Mouse (Mus musculus): ENCODE data around the gene Spocd1.
"Not testable (repeated sequence)": the region's sequence is repeated elsewhere in the genome, so short reads cannot be mapped to it uniquely, and the experiment has no call there.

Spocd1 gene

DNA sequence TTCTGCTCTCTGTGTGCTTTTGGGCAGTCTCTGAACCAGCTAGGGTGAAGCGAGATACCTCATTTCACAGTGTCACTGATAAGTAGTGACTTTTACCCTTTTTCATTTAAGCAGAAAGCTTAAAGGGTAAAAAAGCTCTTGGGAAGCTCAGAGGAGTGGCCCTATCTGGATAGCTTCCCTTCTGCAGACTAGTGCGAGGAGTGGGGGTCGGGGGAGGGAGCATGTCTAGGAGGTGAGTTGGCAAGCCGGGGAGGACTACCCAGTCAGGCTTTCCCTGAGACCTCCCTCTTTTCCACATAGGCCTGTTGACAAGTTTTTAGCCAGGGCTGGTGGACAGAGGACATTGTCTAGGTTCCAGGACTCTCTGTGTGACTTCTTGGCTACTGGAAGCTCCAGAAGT lies at the start of gene Spocd1:
TSS of gene Spocd1 (plus strand) at position 301 of the 400 bp plus-strand sequence.
- DNase-seq: no peak

DNA sequence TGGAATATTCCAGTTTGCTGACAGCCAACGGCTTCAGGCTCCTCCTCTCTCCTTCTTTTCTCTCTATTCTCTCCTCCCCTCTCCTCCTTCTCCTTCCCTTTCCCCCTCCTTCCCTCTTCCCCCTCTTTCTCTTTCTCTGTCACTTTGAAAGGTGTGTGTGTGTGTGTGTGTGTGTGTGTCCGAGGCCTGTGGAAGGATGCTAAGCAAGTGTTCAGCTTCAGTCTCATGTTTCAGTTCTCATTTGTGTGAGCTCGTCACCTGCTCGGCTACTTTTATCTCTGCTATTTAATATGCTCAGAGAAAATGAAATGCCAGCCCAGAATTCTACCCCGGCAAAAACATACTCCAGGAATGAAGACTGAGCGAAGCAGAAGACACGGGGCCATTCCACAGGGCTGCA lies 48.4 kb upstream of the Spocd1 start:
- no peak for DNase-seq

DNA sequence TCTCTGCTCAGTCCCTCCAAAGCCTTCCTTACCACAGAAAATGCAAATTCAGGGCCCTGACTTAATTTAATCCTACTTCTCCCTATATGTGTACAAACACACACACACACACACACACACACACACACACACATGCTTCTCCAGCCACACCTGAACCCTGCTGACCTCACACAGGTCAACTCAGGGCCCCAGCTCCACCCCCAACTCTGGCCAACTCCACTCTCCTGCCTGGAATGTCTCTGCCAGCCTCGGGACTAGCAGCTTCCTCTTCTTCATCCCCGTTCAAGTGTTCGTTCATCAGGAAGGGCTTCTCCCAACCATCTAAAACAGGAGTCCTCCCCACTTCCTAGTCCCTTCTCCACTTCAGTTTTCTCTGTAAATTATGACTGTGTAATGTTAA lies 47.4 kb upstream of the Spocd1 start:
- no peak for DNase-seq

DNA sequence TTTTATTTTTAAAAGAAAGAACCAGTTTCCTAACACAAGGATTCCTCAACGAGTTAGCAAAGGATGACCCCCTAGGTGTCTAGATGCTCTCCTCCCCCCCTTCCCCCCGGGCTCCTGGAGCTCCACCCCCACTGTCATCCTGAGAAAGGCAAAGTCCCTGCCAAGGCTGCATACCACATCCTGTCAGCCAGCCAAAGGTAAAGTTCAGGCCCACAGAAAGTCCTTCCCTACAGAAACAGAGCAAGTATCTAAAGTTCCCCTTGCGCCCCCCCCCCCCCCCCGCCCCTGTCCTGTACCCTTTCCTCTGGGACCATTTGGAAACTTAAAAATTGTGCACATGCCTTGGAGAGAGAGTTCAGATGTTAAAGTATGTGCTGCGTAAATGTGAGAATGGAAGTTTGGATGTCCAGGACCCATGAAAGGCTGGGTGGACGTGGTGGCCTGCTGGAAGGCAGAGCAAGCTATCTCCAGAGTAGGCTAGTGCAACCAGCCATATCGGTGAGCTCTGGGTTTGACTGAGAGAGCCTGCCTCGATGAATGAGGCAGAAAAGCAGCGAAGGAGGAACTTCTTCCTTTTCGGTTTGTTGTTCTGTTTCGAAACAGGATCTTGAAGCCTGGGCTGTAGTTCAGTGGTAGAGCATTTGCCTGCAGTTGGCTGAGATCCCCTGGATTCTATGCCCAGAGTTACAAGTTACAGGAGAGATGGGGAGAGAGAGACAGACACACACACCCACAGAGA lies 46.3 kb upstream of the Spocd1 start:
- DNase-seq: peak; percentile 43

DNA sequence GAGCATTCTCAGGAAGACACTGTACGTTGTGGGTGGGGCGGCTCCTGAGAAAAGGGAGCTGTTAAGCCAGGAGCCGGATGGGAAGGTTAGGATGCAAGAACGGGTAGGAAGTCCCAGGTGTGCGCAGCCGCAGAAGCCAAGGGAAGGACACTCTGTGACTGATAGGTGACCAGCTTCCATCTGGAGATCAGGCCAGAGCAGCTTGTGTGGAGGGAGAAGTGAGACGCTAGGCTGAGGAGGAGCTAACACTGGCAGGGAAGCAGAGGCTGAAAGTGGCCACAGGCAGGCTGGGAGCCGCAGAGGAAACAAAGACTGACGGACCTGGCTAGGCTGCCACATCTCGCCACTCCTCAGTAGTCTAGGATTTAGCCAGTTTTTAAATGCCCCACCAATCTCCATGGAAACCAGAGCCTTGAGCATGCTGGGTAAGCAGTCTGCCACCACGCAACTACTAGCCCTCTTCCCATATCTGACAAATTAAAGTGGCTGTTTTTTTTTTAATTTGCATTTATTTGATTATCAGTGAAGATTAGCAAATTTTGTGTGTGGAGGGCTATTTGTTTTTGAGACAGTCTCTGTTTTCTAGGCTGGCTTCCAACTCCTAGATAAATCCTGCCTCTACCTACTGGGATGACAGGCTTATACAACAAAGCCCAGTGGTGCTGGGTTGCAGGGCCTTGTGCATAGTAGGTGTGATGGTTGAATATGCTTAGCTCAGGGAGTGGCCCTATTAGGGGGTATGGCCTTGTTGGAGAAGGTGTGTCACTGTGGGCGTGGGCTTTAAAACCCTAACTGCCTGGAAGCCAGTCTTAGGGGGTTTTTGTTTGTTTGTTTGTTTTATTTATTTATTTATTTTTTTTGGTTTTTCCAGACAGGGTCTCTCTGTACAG lies 44.8 kb upstream of the Spocd1 start:
- DNase-seq: no peak

DNA sequence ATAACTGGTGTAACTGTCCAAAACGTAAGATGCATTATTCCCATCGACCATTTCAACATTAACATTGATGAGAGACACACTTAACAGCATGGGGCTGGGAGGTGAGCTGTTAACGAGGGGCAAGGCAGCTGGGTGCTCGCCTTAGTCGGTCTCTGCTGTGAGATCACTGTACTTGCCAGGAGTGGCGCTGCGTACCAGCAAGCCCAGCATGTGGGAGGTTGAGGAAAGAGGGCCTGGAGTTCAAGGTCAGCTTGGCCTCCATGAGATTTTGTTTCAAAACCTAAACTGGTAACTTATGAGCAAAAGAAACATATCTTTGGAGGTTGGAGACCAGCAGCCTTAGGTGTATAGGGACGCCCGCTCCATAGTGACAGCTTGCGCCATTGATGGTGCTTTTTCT lies 39.4 kb upstream of the Spocd1 start:
- DNase-seq: no peak

DNA sequence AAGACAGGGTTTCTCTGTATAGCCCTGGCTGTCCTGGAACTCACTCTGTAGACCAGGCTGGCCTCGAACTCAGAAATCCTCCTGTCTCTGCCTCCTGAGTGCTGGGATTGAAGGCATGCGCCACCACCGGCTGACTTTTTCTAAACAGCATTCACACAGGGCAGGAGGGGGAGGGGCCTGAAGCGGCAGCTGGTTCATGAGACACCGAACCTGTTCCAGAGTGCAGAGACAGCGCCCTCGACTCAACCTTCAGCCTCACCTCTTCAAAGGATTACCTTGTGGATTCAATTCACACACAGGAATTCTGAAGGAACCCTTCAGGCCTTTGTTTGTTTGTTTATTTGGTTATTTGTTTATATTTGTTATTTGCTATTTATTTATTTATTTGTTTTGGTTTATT lies 39.0 kb upstream of the Spocd1 start:
- no peak for DNase-seq

DNA sequence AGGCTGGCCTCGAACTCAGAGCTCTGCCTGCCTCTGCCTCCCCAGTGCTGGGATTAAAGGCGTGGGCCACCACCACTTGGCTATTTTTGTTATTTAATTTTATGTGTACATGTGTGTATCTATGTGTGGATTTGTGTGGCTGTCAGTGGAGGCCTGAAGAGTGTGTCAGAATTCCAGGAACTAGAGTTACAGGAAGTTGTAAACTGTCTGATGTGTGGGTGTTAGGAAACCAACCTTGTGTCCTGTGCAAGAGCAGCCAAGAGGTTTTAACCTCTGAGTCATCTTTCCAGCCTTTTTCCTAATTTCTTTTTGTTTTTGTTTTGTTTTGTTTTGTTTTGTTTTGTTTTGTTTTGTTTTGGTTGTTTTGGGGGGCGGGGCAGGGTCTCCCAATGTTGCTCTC lies 34.2 kb upstream of the Spocd1 start:
- DNase-seq: no peak

DNA sequence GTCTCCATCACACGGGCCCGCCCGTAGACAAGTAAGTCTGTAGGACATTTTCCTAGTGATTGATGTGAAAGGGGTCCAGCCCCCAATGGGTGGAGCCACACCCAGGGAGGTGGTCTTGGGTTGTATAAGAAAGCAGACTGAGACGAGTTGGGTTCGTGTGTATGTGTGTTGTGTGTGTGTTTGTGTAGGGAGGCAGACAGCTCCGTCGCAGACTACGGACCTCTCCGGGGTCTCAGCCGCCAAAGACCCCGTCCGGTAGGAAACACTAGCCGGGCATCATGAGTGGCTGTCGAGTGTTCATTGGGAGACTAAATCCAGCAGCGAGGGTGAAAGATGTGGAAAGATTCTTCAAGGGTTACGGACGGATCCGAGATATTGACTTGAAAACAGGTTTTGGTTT lies 30.2 kb upstream of the Spocd1 start:
- not testable (repeated sequence) for DNase-seq

DNA sequence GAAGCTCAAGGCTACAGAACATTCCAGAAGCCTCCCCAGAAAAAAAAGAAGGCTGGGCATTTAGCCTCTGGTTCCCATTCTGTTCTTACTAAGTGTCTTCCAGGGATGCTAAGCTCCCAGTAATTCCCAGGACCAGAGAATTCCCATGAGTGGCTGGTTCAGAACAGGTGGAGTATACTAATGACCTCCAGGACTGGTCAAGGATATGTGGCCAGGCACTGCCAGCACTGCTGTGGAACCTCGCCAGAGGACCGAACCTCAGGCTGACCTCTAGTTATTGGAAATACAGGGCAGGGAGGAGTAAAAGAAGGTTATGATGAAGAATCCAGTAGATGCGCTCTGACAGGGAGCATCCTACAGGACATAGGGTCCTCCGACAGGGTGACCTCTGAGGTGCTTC lies 26.7 kb upstream of the Spocd1 start:
- DNase-seq: no peak

DNA sequence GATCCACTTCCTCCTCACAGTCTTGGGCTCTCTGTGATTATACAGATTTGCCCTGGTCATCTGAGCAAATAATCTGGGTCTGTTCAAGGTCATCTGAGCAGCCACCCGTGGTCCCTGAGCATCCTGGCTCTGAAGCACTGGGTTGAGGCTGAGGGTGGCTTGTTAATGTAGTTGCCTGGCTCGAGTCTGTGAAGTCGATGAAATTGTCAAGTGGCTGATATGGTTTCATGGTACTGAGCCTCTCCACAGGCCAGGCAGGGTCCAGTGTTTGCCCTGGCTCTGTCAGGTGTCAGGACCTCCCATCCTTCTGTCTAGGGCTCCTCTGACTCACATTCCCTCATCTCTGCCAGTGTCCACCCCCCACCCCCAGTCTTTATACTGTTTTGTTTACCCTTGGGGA lies 25.5 kb upstream of the Spocd1 start:
- DNase-seq: no peak

DNA sequence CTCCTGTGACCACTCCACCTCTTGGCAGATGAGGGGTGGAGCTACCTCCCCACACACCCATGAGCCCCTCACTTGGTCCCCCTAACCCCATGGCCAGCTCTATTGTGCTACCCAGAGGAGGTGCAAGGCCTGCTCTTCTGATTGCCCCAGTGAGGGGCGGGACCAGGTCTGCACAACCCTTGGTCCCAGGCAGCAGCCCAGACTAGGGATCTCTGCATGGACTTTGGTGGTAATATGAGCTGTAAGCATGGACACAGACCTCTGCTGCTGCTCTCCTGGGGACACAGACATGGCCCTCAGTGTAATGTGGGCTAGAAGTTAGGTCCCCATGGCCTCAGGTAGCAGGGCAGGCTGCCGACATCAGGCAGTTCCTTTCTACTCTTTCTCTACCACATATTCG lies 24.0 kb upstream of the Spocd1 start:
- DNase-seq: no peak

DNA sequence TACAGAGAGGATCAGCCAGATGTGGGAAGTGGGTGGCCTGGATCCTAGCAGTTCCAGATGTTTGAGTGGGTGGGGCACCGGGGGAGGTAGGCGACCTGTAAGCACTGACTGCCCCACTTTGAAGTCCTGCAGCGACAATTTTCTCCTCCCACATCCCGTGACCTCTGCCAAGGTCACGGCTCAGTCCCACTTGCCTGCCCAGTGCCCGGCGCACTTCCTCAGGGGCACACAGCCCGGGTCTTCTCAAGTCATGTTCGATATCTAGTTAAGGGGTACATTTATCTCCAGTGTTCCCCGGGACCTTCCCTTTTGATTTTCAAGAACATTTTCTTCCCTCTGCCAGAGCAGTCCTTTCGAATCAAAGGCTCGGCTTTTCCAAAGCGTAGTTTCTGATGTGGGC lies 23.0 kb upstream of the Spocd1 start:
- DNase-seq: no peak

DNA sequence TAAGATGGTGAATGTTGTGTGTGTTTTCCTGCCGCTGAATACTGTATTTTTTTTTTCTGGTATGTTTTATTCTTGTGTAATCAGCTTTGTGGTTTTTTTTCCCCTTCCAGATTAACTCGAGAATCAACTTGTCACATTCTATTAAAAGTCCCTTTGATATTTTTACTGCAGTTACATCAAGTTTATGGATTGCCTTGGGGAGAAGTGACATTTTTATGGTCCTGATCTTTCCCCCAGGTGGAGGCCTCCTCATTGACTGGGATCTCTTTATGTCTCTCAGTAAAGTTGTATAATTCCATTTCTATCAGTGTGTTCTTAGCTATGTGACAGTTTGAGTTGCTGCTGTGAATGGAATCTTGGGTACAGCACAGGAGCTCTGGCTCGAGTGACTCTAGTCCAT lies 20.2 kb upstream of the Spocd1 start:
- DNase-seq: no peak

DNA sequence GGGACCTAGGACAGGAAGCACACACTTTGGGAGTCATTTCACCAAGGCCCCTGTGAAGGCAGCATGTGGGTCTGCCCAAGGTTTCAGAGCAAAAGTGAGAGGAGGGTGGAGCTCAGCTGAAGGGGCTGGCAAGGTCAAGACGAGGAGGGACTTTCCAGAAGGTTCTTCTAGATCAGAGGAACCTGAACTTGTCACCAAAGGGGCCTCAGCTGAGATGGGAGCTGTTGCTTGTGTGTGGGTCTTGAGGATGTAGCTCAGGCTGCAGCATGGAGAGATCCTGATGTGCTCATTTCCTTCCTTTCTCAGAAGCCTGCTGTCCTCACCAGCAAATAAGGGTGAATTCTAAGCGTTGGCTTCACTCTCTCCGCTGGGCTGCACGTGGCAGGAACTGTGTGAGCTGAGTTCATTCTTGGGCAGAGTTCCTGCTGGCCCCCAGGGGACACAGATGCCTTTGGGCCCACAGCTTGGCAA lies 19.8 kb upstream of the Spocd1 start:
- DNase-seq: no peak

DNA sequence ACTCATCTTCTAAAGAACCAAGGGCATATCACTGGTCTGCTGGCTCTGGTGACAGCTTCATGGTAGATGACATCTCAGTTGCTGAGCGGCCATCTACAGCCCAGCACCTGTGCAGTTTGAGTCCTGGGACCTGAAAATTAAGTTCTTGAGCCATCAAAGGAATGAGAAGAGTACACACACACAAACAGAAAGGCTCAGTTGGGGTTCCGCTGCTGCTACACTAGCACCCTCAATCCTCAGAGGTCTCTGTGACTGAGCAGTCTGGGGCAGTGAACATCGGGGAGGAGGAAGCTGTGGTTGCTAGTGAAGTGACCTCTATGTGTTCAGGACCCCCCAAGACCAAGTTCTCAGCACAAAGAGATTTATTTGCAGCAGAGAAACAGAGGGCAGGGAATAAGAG lies 16.1 kb upstream of the Spocd1 start:
- no peak for DNase-seq

DNA sequence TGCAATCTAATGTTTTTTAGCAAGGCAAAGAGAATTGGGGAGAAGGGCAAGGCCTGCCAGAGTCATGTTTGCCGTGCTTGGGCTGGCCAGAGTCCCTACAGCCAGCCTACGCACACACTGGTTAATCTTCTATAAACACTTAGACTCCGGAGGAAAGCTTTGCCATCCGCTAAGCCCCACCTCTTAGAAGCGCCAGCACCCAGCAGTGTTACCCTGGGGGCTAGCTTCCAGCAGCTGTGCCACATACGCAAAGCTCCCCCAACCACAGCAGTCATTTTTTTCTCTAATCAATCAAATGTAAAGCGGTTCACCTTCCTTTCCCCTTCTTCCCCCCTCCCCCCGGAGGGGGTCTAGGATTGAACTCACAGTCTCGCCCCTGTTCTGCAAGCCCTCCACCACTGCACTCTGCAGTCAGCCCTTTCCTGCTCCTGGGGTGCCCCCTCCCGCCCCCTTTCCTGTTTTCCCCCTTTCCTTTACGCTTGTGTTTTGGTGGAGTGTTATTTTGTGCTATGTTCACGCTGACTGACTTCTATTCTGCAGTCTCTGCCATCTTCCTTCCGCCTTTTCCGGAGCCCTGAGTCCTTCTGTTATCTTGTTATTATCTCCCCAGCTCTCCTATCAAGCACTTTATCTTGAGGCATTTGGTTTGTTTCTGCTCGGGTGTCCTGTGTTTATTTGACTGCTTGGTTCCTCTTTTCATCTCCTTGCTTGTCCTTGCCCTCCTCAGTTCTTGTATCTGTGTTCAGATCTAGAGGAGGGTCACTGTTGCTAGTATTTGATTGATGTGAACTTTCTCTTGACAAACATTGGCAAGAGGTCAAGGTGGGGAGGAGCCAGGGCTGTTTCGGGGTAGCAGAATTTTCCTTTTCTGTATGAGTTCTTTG lies 15.0 kb upstream of the Spocd1 start:
- peak; percentile 29 for DNase-seq

DNA sequence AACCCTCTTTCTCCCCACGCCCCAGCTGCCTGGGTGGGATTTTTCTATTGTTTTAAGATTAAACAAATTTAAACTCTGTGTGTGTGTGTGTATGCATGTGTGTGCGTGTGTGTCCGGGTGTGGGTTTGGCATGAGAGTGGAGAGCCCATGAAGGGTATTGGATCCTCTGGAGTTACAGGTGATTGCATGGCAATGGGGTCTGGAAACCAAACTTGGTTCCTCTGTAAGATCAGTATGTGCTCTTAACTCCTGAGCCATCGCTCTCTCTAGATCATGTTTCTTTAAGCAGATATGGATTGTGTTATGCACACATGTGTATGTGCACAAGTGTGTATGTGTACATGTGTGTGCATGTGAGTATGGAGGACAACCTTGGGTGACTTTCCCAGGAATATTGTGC lies 14.4 kb upstream of the Spocd1 start:
- no peak for DNase-seq

DNA sequence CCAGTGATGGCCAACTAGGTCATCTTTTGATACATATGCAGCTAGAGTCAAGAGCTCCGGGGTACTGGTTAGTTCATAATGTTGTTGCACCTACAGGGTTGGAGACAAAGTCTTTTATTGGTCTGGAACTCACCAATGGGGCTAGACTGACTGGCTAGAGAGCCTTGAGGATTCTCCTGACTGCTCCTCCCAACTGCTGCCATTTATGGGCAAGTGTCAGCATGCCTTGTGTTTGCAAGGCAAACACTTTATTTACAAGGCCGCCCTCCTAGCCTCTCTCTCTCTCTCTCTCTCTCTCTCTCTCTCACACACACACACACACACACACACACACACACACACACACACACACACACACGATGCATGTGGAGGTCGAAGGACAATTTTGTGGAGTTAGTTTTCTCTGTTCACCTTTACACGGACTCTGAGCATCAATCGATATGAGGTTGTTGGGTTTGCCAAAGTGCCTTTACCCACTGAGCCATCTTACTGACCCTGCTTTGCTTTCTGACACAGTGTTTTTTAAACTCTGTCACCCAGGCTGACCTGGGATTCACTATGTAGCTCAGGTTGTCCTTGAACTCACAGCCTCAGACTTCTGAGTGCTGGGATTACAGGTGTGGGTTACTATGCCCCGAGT lies 13.6 kb upstream of the Spocd1 start:
- no peak for DNase-seq

DNA sequence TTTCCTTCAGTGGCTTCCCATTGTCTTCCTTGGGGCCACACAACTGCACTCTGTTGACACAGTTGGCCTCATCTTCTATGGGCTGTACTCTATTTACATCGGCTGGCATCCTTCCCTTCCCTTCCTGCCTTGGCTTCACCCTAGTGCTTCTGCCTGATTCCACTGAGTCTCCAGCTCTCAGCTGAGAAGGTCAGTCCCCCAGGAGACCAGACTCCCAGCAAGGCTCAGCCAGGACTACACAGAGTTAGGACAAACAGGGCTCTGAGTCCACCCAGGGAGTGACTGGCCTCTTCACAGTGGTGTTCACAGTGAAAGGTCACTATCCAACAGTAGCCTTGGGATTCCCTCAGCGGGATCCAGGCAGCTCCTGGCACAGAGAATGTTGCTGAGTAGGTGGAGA lies 12.9 kb upstream of the Spocd1 start:
- DNase-seq: no peak

DNA sequence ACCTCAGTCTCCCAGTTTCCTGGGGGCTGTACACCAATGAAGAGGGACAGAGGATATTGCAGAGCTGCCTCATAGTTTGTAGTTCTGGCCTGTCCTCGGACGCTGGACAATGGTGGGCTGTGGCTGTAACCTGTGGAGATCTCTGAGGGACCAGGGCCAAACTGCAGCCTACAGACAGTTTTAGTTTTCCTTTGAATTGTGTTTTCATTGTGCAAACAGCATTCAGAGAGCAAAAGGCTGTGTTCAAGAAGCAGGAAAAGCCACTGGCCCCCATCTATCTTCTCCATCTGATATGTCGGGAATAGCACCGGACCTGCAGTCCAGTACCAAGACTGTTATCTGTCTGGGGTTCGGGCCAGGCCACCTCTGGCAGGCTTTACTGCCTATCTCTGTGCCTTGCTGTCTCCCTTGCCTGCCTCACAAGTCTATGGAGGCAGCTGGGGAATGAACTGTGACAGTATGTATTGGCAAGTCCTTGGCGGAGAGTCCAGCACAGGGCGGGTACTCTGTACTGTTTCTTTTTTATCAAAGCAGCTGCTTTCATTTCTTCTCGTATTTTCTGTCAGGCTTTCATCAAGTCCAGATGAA lies 11.9 kb upstream of the Spocd1 start:
- DNase-seq: no peak

DNA sequence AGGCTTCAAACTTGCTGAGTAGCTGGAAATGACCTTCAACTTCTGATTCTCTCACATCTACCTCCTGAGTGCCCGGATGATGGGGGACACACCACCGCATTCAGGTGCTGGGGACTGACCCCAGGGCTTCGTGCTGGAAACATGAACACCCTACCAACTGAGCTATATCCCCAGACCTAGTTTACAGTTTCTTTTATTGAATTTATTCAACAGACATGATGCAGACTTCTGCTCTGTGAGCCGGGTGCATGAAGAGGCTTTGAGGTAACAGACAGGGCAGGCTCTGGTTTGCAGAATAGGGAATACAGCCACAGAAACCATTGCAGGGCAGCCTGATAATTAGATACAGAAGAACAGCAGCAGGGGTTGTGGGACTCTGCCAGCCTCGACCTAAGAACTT lies 10.6 kb upstream of the Spocd1 start:
- DNase-seq: no peak

Data from embryo, embryonic 11 days (tissue).